Mouse (Mus musculus) embryo, embryonic 11 days (tissue): ENCODE data around the gene E130308A19Rik.
A peak's percentile ranks its signal among the peaks of the same experiment; 100 is the strongest.

Experiments
- DNase-seq: peaks from one replicate; pipeline ENCODE4 v3.0.0-alpha.2; 2015

The E130308A19Rik gene

DNA sequence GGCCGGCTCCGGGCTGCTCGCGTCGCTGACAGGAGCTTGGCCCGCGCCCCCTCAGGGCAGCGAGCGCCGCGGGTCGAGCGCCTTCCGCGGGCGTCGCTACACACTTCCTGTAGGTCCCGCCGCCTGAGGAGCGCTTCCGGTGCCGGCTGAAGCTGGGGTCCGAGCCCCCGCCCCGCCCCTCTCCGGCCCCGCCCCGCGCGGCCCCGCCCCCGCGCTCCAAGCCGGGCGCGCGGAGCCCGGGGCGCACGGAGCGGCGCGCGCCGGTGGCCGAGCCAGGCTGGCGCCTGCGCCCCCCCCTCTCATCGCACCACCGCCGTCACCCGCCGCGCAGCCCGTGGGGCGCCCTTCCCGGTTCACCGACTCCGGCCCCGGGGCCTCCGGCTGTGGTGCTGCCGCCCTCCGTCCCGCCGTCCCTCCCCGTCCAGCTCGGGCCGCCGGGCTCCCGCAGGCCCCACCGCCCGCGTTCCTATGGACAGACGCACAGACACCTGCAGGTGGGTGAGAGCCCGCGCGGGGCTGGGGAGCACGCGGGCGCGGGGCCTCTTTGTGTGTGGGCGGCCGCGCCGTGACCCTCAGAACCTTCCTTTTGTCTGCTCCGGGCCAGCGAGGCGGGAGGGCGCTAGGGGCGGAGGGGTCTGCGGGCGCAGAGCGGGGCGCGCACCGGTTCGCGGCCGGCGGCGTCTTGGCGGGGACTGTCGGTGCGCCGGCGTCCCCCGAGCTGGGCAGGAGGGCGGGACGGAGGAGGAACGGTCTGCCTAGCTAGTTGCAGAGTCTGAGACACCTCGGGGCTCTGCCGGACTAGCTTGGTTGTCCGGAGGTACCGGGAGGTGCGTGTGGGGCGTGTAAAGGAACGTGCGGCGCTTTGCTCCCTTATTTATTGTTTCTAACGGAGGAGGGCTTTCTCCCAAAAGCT is at the start of gene E130308A19Rik:
Gene E130308A19Rik, plus strand, starts transcription at position 214 of the 913 bp plus-strand sequence.
- DNase-seq: peak; percentile 94

DNA sequence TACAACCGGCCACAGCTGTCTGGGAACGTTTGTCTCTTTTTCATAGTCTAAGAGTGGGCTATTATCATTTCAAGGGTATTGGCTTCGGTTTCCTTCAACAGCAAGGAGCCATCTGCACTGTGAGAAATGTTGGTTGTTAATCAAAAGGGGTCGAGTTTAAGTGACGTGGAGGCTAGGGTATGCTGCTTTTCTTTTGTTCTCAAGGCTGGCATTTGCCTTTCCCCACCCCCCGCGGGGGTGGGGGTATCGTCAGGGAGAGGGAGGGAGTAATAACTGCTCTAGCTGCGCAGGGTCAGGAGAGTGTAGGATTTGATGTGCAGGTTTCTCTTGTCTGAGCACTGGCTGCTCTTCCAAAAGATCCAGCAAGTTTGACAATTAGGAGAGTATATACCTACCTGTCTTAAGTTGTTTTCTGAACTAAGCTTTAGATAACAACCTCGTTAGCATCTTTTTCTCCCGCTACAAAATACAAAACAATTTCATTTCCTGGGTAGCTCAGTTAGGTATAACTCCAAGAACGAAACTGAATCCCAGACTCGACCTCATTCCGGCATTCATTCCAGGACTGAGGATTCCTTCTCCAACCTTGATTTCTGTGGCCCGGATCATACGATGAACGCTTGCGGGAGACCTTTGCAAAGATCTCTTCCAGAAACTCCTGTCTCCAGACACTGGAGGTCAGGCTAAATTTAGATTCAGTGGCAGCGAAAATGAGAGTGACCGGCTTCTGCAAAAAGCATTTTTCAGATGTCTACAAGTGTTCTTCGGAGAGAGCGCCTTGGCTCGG is 45.3 kb upstream of the E130308A19Rik start:
- peak; percentile 83 for DNase-seq

GRCm38 (mm10) chr4:59581314-59582185 is 44.5 kb upstream of the E130308A19Rik start, which contains the start of gene Hsdl2:
Hsdl2 (plus strand) TSS chr4:59581563.
- peak; percentile 100 for DNase-seq

GRCm38 (mm10) chr4:59582186-59582585 is 43.8 kb upstream of the E130308A19Rik start:
- peak; percentile 20 for DNase-seq

GRCm38 (mm10) chr4:59585097-59585496 is 40.9 kb upstream of the E130308A19Rik start:
- DNase-seq: no peak

DNA sequence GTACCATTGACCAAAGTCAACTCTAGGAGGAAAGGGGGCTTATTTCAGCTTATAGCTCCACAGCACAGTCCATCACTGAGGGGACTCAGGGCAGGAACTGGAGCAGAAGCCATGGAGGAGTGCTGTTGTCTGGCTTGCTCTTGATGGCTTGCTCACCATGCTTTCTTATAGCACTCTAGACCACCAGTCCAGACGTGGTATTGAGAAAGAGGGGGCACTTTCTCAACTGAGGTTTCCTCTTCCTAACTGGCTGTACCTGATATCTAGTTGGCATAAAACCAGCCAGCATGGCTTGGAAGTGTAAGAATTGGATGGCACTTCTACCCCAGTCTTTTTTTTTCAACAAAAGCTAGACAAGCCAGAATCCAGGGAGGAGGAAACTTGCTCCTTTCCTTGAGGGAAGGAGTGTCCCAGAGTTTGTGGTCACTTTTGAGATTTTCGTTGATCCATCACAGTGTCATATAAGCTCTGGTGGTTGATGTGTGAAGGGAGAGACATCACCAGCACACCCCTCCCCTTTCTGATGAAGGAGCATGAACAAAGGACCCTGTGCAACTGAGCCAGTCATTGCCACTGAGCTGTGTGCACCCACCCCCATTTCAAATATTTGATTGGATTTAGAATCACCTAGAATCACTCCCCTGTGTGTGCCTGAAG is 38.7 kb upstream of the E130308A19Rik start:
- no peak for DNase-seq

GRCm38 (mm10) chr4:59587872-59588226 is 38.2 kb upstream of the E130308A19Rik start:
- DNase-seq: no peak

- no peak for DNase-seq
These were observed 31.4 kb upstream of the E130308A19Rik start for GRCm38 (mm10) chr4:59594614-59595013.

GRCm38 (mm10) chr4:59596556-59596955 is 29.5 kb upstream of the E130308A19Rik start:
- DNase-seq: no peak

DNA sequence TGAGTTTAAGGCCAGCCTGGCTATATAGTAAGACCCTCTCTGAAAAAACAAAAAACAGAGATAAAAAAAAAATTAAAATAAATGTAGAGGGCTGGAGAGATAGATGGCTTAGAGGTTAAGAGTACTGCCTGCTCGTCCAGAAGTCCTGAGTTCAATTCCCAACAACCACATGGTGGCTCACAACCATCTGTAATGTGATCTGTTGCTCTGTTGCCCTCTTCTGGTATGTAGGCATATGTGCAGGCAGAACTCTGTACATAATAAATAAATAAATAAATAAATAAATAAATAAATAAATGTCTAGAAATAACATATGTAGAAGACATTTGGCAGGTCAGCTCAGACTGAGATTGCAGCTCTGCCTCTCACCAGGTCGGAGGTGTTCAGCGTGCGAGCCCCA is 23.3 kb upstream of the E130308A19Rik start:
- no peak for DNase-seq

DNA sequence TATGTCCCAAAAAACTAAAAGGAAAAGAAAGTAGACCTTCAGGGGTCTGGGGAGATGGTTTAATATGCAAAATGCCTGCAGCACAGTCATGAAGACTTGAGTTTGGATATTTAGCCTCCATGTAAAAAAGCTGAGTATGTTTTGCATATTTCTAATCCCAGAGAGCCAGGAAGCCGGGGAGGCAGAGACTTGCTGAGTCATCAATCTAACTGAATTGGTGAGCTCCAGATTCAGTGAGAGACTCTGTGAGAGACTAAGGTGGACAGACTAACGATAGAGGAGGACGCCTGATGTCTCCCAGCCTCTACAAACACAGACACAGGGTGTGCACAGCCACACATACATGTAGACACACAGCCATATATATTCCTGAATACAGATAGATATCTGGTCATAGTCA is 21.1 kb upstream of the E130308A19Rik start:
- no peak for DNase-seq

- DNase-seq: no peak
These were observed 20.5 kb upstream of the E130308A19Rik start for GRCm38 (mm10) chr4:59605501-59605900.

GRCm38 (mm10) chr4:59610411-59610810 is 15.6 kb upstream of the E130308A19Rik start:
- no peak for DNase-seq

- DNase-seq: peak; percentile 23
These were observed 11.0 kb upstream of the E130308A19Rik start for GRCm38 (mm10) chr4:59614986-59615385.

GRCm38 (mm10) chr4:59619611-59620245 is 6.3 kb upstream of the E130308A19Rik start:
- DNase-seq: no peak

DNA sequence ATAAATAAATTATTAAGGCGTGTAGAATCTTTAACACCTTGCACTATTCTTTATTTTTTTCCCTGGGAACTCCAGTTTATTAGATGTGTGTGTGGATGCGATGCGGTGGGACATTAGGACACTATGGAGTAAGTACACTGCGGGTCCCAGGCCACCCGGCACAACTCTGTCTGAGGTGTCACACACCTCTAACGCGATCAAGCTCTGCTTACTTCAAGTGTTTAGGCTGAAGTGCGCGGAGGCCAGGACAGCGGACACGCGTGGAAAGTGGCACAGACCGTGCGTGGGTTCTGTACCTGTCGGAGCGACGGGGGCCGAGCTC is 374 bp upstream of the E130308A19Rik start:
- no peak for DNase-seq

DNA sequence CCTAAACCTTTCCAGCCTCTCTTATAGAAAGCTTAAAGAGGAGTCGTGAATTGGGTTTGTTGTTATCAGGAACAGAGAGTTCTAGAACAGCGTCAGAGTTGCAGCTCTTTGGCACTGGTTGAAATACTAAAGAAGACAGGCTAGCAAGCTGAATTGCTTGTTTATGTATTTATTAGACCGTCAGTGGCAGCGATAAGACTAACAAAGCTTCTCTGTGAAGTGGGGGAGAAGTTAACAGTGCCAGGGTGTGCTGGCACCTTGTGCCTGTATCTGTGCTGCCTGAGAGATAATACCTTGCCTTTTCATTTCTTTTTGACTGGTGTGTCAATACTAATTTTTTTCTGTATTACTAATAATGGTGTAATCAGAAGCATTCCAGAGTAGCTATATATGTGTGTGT is 2.2 kb downstream of the E130308A19Rik start:
- DNase-seq: no peak

- DNase-seq: peak; percentile 57
These were observed 3.3 kb downstream of the E130308A19Rik start for GRCm38 (mm10) chr4:59629076-59629874.

DNA sequence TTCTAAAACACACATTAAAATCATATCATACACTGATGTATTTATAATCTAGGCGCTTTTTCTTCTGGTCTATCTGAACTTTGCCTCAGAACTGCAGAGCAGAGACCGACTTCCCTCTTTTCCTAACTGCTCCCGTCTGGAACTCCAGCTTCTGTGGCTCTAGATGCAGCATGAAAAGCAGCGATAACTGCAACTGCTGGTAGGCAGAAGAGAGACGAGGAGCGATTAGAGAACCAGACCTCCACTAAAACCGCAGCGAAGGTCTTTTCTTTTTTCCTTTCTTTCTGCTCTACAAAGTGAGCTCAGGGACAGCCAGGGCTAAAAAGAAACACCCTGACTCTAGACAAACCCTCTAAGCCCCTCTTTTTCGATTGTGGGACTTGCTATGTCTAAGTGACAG is 4.1 kb downstream of the E130308A19Rik start:
- DNase-seq: no peak

GRCm38 (mm10) chr4:59634532-59634931 is 8.5 kb downstream of the E130308A19Rik start:
- no peak for DNase-seq

GRCm38 (mm10) chr4:59639163-59639562 is 13.2 kb downstream of the E130308A19Rik start:
- no peak for DNase-seq
